Mouse (Mus musculus) C2C12 (cell line): Measurements from ENCODE around the gene Fgf10. TPM values are rescaled to one million over a fixed set of nuclear protein-coding genes. Genes with fewer than 3 reads are reported as not detected.

Source experiments
- H3K27me3 ChIP-seq: one replicate; pipeline ENCODE4 v1.6.1; 2011; ENCODE audit not compliant: control insufficient read depth, insufficient read depth, insufficient read length
- H3K36me3 ChIP-seq: one replicate; pipeline ENCODE4 v1.6.1; 2011; ENCODE audit not compliant: control insufficient read depth, insufficient read depth
- H3K4me3 ChIP-seq: one replicate; pipeline ENCODE4 v1.5.1; 2011; ENCODE audit warnings: mild to moderate bottlenecking, control low read depth; ENCODE audit not compliant: poor library complexity, insufficient read depth, severe bottlenecking
- H3K79me2 ChIP-seq: one replicate; pipeline ENCODE4 v1.6.1; 2011; ENCODE audit not compliant: control insufficient read depth, insufficient read depth
- H3K79me3 ChIP-seq: one replicate; pipeline ENCODE4 v1.6.1; 2011; ENCODE audit warnings: low read depth, control low read depth
- H3ac ChIP-seq: one replicate; pipeline ENCODE3; 2011; ENCODE audit warnings: low read depth; ENCODE audit not compliant: control insufficient read depth, insufficient read length
- CEBPB ChIP-seq: IDR thresholded peaks from one replicate; pipeline ENCODE4 v1.6.1; 2011; ENCODE audit warnings: low read depth, mild to moderate bottlenecking, control low read depth, moderate library complexity
- CTCF ChIP-seq: IDR thresholded peaks from one replicate; pipeline ENCODE4 v1.5.1; 2011; ENCODE audit not compliant: control insufficient read depth, insufficient read depth, insufficient read length
- FOSL1 ChIP-seq: IDR thresholded peaks from one replicate; pipeline ENCODE4 v1.8.0; 2011; ENCODE audit warnings: mild to moderate bottlenecking, low read length; ENCODE audit not compliant: poor library complexity, insufficient read depth, severe bottlenecking
- MAX ChIP-seq: IDR thresholded peaks from one replicate; pipeline ENCODE4 v1.6.1; 2011; ENCODE audit warnings: mild to moderate bottlenecking, control low read depth
- MYOD1 ChIP-seq: IDR thresholded peaks from one replicate; pipeline ENCODE4 v1.6.1; 2011; ENCODE audit warnings: low read depth; ENCODE audit not compliant: control insufficient read depth, insufficient read length
- MYOG ChIP-seq: IDR thresholded peaks from one replicate; pipeline ENCODE4 v1.6.1; 2011; ENCODE audit not compliant: control insufficient read depth, insufficient read length; ENCODE audit errors: extremely low read depth
- USF1 ChIP-seq: IDR thresholded peaks from one replicate; pipeline ENCODE4 v1.6.1; 2011; ENCODE audit warnings: low read depth, mild to moderate bottlenecking, control low read depth, moderate library complexity
- polyA plus RNA-seq: library from polyadenylated mRNA; unstranded; fragments of >200 nt; fragmentation: generic; extraction: Trizol; gene quantifications from one replicate; pipeline ENCODE4 v1.2.1, GENCODE M21; 2012; ENCODE audit warnings: missing spikeins

Gene Fgf10
- polyA plus RNA-seq, 1 experiment = 0.04 TPM

DNA sequence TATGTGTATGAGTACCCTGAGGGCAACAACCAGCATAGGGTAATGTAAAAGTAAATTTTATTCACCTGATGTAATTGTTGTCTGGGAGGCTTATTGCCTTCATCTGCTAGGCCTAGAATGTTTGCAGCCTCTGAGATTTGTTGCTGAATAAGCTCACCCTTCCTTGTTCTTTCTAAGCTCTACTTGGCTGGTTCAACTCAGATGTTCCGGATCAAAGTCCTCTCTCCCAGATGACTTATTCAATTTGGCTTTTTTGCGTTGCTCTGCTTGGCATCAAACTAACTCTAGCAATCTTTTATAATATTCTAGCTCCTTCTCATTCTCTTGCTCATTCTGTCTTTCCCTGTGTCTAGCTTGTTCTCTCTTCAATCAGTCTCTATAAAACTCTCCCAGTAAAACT is 109.6 kb downstream of the Fgf10 start:
- Histone ChIP-seq H3K36me3 (no peaks in the 10 kb centered on the region), H3K79me3 (no peaks in the 10 kb centered on the region), H3K27me3 (no peaks in the 10 kb centered on the region), H3K4me3 (no peak overlapping the region), H3ac (no peak overlapping the region), H3K79me2 (no peaks in the 10 kb centered on the region)
- TF ChIP-seq MYOG (no peak), USF1 (no peak), MAX (no peak), FOSL1 (no peak)

DNA sequence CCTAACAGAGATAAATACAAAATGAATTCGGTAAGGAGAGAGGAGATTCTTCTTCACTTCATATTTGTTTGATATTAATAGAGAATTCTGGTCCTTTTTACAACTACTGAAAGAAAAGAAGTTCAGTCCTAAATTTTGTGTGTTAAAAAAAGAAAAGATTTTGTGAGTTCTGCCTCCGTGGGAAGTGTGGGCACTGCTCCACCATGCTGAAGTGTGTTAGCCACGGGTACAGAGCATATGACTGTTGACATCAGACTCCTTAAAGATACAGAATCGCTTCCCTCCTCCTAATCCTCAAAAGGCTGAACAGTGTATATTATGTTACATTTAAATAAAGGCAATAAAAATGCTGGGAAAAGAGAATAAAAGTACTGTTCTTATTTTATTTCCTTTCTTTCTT is 122.2 kb downstream of the Fgf10 start:
- no peak overlapping the region for H3K4me3 ChIP-seq
- H3K79me3 ChIP-seq = no peaks in the 10 kb centered on the region
- TF ChIP-seq MYOG = no peak

DNA sequence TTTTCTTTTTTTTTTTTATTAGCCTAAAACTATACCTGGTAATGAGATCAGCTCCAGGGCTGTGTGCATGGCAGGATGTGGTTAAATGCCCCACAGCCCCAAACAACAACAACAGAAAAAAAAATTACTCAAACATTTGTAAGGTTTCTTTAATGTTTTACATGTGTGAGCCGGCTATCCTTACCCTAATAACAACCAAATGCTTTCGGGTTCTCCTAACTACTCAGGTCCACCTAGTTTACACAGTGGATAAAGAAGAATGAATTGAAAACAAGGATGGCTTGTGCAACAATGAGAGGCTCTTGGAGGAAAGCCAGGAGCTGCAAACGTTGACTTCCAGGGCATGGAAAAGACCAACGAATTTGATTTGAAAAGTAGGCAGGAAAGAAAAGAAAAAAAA is 122.6 kb downstream of the Fgf10 start:
- no peaks in the 10 kb centered on the region for H3K36me3 ChIP-seq
- H3K27me3 ChIP-seq = no peaks in the 10 kb centered on the region

More for the DNA sequence above, 122.2 kb downstream of the Fgf10 start:
- Histone ChIP-seq H3K36me3 (no peaks in the 10 kb centered on the region), H3K79me2 (no peaks in the 10 kb centered on the region), H3K27me3 (no peaks in the 10 kb centered on the region), H3ac (no peak overlapping the region)

DNA sequence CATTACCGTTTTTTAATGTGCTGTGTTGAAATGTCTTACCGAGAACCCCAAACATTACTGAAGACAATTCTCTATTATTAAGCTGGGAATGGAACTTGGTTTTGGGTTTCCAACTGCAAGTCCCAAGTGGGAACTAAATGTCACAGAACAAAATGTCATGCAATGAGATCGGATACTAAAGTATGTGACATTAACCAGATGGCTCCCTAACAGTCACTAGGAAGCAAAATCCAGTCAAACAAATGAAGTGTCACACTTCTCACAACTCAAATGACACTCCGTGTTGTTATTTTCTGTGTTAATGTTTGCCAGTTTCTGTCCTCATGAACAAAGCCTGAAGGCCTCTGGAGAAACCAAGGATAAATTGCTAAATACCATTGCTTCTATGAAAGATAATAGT is 130.6 kb downstream of the Fgf10 start:
- no peak for TF ChIP-seq MYOD1
- TF ChIP-seq FOSL1 = no peak
- no peak for TF ChIP-seq MYOG
- TF ChIP-seq CEBPB = no peak
- no peak for TF ChIP-seq USF1
- no peak for TF ChIP-seq MAX
- no peak for TF ChIP-seq CTCF
- no peak overlapping the region for H3K4me3 ChIP-seq
- H3K27me3 ChIP-seq = no peaks in the 10 kb centered on the region
- no peaks in the 10 kb centered on the region for H3K79me3 ChIP-seq
- no peak overlapping the region for H3ac ChIP-seq
- H3K79me2 ChIP-seq = no peaks in the 10 kb centered on the region
- H3K36me3 ChIP-seq = no peaks in the 10 kb centered on the region

More for the DNA sequence above, 122.6 kb downstream of the Fgf10 start:
- Histone ChIP-seq H3K79me2 (no peaks in the 10 kb centered on the region), H3K4me3 (no peak overlapping the region), H3K79me3 (no peaks in the 10 kb centered on the region), H3ac (no peak overlapping the region)
- TF ChIP-seq MYOD1 (no peak), CTCF (no peak), USF1 (no peak), MYOG (no peak), MAX (no peak), CEBPB (no peak), FOSL1 (no peak)

DNA sequence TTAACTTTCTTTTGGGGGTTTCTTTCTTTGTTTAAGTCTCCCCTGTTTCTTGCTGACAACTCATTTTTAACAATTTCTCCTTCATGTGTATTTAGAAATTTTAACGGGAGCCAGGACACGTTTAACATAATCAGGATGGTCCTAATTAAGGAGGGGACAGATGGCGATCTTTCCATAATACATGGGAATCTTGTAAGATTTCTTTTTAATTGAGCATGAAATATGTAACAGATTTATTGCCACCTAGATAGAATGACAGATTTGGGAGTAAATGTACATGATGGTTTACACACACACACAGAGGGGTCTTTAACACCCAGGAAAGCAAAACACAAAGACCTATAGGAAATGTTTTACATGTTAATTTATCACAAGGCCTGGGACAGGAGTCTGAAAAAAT is 137.1 kb downstream of the Fgf10 start:
- no peaks in the 10 kb centered on the region for H3K36me3 ChIP-seq
- H3K79me3 ChIP-seq = no peaks in the 10 kb centered on the region
- no peak overlapping the region for H3ac ChIP-seq
- H3K4me3 ChIP-seq = no peak overlapping the region
- H3K79me2 ChIP-seq = no peaks in the 10 kb centered on the region
- no peaks in the 10 kb centered on the region for H3K27me3 ChIP-seq
- TF ChIP-seq CTCF = no peak
- TF ChIP-seq FOSL1 = no peak
- no peak for TF ChIP-seq MAX
- TF ChIP-seq MYOD1 = no peak
- no peak for TF ChIP-seq USF1
- no peak for TF ChIP-seq CEBPB
- no peak for TF ChIP-seq MYOG

DNA sequence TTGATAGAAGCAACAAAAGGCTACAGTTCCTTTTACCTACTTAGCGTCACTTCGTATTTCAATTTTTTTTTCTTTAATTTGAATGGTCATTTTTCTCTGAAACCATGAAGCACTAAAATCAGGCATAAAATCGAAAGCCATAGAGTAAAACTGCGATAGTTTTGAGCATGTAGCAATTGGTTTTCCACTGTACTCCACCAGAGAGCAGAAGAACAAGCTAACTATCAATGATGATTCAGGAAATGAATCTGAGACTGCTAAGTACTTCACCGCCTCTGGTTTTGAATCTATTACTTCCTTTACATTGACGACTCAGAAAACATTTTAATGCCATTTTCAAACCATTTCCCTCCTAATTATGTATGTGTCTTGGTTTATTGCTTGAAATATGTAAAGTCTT is 150.2 kb downstream of the Fgf10 start:
- H3K4me3 ChIP-seq = no peak overlapping the region
- no peaks in the 10 kb centered on the region for H3K27me3 ChIP-seq
- TF ChIP-seq CEBPB (no peak), MYOG (no peak), MAX (no peak), CTCF (no peak), FOSL1 (no peak)
- no peaks in the 10 kb centered on the region for H3K36me3 ChIP-seq
- no peaks in the 10 kb centered on the region for H3K79me2 ChIP-seq
- H3K79me3 ChIP-seq = no peaks in the 10 kb centered on the region
- no peak overlapping the region for H3ac ChIP-seq
